Mouse (Mus musculus) mouse embryonic stem cell (cell line): ENCODE data around the gene Ankrd44.

ENCODE experiments used
- in situ Hi-C, 2 experiments: fragments of 300-500 bp; cut with MboI; formaldehyde crosslinking; loops; 1 replicate in 1 of 2; 3 replicates in 1 of 2; pipeline ENCODE4 v1.14.3; 2019 to 2020; ENCODE audit warnings: low sequenced_read_pairs in 2 of 2, low pct_unique_long_range_greater_than_20kb in 1 of 2, mixed read lengths in 1 of 2; ENCODE audit not compliant: unreplicated experiment in 1 of 2

Gene Ankrd44

DNA sequence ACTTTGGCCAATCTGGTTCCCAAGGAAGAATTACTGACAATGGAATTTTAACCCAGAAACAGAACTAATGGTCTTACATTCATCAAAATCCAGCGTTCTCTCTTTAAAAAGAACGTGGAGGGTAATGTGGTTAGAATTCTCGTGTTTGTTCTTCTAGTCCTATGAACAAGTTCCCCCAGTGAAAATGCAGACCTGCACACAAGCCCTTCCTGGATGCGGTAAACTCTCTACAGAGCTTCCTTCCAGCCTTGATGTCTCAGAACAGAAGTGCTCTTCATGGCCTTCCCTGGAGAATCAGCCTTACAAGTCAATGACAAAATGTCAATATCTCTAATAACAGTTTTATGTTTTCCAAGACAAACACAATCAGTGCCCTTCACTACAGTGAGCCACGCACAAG lies 65.8 kb downstream of the Ankrd44 start:
- in situ Hi-C loops = no loop called here

DNA sequence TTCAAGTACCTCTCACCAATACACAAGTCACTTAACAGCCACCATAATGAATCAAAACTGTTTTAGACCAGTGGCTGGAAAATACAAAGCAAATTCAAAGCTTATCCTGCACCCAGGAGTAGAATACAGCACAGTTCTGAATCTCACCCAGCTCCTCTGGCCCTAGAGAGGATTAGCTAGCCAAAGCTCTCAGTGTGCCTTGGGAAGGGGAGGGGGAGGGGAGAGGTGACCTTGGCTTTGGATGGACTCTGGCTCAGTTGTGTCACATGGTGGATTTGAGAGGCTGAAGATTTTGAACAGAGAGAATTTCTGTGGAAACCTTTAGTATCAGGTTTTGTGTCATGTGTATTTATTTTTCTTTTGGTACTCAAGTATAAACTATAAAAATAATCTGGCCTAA lies 66.3 kb downstream of the Ankrd44 start:
- in situ Hi-C loops = no loop called here

DNA sequence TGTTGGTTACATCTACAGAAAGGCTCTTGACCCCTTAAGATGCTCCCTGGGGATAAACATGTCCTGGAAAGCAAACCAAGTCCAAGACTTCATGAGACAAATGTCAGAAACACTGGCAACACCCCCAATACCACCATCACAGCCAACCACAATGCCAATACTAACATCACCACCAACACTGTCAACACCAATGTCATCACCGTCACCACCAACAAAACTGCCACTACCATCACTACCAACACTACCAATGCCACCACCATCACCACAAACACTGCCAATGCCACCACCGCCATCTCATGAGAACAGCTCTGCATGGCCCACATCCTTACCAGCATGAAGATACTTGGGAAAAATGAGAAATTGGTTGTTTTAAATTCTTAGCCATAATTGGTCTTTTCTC lies 67.3 kb downstream of the Ankrd44 start:
- in situ Hi-C loops = no loop called here

DNA sequence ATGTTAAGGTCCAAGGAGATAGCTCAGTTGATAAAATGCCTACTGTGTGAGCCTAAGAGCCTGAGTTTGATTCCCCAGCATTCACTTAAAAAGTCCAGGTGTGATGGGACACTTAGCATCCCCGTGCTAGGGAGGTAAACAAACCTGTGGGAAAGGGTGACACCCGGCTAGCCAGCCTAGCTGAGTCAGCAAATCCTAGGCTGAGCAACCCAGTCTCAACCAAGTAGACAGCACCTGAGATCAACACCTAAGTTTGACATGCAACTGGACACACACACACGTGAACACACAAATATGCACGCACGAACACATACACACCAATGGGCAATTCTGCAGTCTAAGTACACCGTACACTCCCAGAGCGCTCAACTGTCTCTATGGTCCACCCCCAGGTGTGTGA lies 69.7 kb downstream of the Ankrd44 start:
- in situ Hi-C loops = no loop called here

DNA sequence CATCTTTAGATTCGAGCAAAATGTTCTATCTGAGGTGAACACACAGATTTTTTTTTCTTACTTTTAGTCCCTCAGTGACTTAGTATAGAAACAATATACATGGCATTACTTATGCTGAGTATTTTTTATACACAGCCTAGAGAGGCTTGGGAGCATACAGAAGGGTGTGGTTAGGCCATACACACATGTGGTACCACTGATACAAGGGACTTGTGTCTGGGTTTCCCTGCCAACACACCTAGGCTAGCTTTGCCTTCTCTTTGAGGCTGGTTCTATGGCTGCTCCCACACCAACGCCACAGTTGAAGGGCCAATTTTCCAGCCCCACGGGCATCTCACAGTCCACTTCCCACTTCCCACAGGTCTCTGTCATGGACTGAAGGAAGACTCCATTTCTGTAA lies 70.2 kb downstream of the Ankrd44 start:
- in situ Hi-C loops = no loop called here

DNA sequence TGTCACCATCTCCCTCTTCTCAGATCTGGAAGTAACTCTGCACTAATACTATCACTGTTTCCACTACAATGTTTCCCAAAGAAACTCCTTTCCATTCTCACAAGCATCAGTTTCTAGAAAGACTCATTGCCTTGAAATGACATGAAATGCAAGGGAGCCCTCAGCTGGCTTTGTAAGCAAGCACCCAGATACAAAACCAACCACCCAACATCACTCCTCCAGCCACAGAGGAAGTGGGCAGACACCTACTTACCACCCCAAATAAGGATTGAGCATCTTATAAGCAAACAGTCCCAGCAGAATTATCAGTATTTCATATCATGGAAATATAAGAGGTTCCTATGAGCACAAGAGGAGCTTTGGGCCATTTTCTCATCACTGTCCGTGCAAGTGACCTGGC lies 71.8 kb downstream of the Ankrd44 start:
- in situ Hi-C loops = no loop called here

DNA sequence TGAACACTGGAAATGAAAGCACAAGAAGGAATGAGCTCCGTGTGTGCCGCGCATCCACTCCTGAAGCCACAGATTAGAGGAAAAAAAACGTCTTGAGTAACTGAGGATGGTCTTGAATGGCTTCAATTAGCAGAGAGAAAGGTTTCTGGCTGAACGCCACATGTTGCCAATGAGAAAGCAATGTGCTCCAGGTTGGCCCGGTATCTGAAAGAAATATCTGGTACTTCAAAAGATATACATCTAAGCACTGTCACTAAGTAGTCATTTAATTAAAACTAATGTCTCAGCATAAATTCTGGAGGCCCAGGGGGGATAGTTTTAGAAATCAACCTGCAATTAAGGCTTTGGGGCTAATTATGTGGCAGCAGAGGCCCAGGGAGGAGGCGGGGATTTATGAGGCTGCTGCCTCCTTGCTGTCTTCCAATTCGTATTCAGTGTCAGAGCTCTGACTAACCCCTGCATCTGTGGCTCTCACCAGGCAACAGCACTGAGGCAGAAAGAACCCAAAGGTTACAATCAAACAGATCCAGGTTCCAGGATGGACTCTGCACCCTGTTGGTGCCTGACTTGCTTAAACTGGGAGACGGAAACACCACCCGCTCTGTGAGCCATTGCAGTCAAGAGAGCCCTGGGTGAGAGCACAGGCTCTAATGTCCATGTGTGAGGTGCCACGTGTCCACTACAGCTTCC lies 72.7 kb downstream of the Ankrd44 start:
- in situ Hi-C loops = no loop called here

DNA sequence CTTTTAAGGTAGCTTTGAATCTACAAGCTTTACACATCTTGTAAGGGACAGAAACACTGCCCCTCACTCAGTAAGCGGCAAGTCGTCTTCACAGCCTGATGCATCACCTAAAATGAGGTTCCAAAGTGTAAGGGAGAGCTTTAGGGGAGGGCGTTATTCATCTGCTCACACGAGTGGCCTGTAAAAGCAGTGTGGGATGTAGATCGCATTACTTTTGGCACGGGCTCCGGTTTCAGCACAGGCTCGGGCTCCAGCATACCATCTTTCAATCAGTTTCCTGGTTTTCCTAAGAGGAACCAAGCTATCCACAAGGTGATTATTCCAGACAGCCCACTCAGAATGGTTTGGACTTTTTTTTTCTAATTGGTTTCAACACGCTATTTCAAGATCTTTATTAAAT lies 74.6 kb downstream of the Ankrd44 start:
- in situ Hi-C loops = no loop called here

DNA sequence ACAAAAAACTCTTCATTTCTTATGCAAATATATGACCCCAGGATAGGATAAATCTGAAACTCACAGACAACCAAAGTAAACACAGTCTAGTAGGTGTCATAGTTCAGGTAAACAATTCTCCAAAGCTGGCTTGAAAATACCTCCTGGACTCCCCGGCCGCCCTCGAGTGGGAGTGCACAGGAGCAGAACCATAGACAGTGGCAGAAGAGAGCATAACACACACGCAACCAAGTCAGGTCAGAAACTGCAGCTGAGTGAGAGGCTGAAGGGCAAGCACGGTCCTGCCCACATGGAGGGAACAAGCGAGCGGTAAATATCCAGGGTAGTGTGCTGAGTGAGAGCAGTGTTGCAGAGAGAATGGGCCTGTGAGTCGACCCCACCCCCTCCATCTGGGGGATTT lies 76.1 kb downstream of the Ankrd44 start:
- in situ Hi-C loops = no loop called here

DNA sequence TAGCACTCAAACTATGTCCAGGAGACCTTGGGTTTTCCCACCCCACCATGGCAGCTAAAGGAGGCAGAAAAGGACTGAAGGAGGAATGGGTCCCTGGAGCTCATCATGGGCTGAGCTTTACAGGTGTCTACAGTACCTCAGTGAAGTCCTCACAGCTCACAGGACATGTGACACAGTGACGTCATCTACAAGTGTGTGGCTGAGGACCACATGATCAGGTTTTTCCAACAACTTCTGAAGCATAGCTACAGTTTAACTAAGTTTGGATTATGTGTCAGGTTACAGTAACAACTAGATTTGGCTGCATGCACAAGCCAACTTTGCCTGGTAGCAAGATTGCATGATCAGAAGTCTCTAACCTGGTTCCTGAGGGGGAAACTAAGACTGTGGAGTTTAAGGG lies 78.9 kb downstream of the Ankrd44 start:
- in situ Hi-C loops = no loop called here

DNA sequence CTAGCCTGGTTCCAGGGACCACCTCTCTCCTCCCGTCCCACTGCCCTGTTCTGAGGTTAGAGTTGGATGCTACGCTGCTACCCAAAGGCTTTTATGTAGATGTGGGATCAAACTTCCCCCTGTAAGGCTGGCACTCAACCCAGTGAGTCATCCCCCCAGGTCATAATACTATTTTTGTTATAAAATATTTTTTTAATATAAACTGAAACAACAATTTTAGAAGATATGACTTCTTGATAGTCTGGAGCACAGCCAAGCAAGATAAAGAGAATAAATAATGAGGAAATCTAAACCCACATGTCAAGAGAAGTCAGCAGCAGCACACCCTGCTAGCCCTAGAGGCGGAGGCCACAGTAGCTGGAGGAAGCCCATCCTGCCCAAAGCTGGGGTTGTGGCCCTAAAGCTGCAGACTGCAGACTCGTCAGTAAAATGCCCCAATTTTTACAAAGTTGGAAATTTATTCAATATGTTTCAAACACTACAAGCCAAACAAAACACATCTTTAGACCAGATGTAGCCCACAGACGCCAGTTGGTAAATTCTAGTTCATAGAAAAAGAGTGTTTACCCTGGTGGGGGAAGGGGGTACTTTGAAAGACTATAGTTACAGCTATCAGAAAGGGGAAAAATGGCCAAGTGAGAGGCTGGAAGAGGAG lies 79.7 kb downstream of the Ankrd44 start:
- in situ Hi-C loops = no loop called here

DNA sequence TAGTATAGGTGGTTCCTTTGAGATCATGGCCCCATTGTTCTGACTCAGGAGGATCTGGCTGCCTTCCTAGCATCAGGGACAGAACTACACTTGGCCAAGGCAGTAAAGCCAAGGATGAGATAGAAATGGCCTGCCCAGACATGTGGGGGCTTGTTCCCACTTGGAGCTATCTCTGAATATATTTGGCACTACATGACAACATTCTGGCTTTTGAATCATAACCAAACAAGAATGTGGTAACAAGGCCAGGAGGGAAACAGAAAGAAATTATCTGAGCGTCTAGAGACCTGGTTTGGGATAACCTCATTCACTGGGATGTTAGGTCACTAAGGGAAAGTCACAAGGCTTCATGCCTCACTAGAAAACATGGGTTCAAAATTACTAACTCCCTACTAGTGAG lies 81.8 kb downstream of the Ankrd44 start:
- in situ Hi-C loops = no loop called here

DNA sequence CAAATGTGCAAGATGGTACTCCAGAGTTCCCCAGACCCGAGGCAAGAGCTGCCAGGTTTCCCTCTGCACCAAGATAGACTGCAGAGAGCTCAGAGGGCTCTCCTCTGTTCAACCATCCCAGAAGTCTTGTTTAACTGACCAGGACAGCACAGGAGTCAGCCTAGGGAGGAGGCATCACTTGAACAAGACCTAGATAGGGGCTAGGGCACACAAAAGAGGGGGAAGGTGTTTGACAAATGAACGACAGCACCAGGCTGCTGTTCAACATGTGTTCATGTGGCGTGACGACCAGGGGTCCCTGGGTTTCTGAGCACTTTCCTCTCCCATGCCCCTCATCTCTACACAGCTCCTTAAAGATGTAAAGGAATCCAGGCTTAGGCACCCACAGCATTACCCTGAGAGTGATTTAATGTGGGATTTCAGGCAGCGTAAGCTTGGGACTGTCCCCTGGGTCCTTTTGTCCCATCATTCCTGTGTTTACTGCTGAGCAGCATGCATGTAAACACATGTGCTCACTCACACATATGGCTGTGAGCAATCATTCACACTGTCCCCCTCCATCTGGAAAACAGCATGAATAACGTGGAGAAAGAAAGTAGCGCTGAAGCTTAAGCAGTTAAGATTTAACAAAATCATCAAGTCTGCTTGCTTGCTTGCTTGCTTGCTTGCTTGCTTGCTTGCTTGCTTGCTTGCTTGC lies 83.3 kb downstream of the Ankrd44 start:
- in situ Hi-C loops = no loop called here

DNA sequence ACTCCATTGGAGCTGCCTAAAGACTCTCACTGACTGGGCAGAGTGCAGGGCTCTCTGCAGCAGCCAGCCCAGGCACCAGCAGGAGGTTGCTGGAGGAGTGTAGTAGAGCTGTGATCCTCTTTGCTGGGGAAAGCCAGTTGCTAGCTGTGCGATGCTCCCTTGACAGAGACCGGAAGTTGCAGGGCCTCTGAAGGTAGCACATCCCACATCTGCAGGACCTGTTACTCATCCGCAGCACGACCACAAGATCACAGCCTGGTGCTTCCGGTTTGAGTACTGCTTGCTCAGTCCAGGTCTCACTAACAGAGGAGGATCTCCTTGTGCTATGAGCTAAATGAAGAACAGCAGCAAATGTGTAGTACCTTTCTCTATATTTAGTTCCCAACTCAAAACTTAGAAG lies 84.4 kb downstream of the Ankrd44 start:
- in situ Hi-C loops = no loop called here

DNA sequence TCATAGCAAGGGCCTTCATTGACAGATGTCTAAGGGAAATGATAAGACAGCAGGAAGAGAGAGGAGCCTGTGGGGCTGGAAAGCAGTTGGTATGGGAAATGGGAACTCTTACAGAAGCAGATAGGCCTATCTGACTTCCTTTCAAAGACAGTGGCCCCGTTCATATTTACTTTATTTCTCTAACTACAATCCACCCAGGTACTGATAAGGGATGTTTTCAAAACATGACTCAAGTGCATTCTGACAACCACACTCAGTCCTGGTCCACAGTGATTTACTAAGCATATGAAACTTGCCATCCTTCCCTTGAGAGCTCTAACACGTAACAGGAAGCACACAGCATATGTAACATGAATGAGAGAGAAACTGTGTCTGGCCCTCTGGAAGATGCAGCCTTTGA lies 86.1 kb downstream of the Ankrd44 start:
- in situ Hi-C loops = no loop called here

DNA sequence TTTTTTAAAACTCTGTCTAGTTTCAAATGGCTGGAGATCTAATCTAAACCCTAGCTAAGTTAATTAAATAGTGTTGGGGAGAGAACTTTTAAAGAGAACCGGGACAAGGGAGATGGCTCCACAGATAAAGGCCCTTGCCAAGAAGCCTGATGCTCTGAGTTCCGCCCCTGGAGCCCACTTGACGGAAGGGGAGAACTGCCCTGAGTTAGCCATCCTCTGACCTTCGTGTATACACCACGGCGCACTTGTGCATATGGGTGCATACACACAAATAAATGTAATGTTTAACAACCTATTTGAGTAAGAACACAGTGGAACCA lies 87.7 kb downstream of the Ankrd44 start:
- in situ Hi-C loops = loop anchor here in 1 of 2 experiments (10.0 kb wide), 1 partner anchor 126 kb away; no protein-coding TSS in a partner anchor

DNA sequence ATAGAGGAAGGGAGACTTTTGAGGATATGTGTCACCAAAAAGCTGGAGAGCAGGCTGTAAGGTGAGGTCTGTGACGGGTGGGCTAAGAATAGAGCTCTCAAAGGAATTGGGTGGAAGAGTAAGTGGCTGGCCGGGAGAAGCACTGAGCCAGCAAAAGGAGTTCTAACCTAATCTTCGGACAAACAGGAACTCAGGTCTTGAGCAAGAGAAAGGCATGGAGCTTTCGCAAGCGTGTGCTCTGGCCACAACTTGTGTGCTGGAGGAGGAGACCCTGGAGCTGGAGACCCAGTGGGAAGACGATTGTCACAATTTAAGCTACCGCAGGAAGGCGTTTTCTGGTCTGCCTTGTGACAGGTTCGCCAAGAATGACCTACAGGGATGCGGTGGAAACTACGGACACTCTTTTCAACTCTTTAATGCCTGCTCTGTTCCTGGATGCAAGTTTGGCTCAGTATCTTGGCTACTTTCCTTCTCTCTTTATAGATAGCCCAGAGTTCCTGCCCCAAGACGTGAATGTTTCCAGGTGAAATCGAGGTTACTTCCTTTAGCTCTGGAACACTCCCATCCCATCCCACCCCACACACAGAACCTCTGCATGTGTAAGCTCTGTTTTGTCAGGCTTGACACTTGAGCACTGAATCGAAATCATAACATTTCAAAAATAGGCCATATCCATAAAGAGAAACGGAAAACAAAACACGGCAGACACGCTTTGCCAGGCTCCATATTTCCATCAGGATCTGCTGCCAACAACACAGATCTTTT lies 88.3 kb downstream of the Ankrd44 start:
- in situ Hi-C loops = loop anchor here in 1 of 2 experiments (10.0 kb wide), 1 partner anchor 127 kb away; no protein-coding TSS in a partner anchor

DNA sequence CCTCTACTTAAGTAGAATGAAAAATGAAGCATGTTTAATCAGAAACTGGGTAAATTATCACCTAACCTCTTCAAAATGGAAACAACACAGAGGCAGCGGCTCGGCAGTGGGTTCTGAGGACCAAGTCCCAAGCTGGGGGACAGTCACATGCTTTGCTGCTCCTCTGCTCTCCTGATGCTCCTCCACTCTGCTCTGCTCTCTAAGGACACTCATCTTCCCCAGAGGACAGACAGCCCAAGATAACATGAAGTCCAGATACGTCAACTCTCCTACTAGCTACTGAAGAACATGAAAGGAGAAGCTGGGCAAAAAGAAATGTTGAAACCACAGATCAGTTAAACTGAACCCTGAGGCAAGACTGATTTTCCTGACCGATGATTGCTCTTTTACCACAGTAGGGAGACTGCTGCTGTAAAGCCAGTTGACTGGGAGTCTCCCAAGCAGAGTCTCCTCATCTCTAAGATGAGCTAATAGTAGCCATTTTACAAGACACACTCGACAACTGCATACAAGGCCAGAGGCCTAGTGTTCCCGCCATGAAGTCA lies 90.5 kb downstream of the Ankrd44 start:
- in situ Hi-C loops = loop anchor here in 1 of 2 experiments (10.0 kb wide), 1 partner anchor 129 kb away; no protein-coding TSS in a partner anchor

DNA sequence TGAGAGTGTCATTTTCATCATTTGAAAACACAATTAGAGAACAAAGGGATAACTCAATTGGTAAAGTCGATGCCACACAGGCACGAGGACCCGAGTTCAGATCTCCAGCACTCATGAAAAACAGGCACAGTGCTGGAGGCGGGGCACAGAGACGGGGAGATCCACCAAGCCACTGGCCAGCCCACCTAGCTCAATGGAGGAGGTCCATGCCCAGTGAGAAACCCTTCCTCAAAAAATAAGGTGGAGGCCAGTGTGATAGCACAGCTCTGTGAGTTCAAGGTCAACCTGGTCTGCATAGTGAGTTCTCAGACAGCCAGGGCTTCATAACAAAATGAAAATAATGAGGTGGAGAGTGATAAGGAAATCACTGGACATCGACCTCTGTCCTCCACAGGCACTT lies 93.0 kb downstream of the Ankrd44 start:
- in situ Hi-C loops = loop anchor here in 1 of 2 experiments (10.0 kb wide), 1 partner anchor 132 kb away; no protein-coding TSS in a partner anchor
